Mouse (Mus musculus): ENCODE data around the gene Ttc29. TPM values are rescaled to one million over a fixed set of nuclear protein-coding genes. Genes with fewer than 3 reads are reported as not detected.

Gene Ttc29
- 1.4 and 2.4 TPM in 2 replicates for total RNA-seq (2012; rRNA removed)

DNA sequence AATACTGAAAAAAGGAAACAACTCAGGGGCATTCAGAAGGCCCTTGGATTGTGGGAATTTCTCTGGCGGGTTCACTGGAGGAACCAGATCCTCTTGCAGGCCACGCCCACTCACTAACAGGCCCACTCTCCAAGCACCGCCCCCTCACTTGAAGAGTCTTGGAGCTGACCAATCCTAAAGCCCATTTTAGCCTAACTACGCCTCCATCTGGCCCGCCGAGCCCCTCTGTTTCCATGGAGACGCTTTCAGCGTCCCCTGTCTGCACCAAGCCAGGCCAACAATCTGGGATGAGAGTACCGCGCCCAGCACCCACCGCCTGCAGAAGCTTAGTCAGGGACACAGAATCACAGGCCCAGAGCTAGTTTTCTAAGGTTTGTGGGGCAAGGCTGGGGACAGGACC lies at the start of gene Ttc29:
Gene Ttc29 (plus strand): TSS at position 224 of the 400 bp plus-strand sequence.
- DNase-seq (ENCODE audit: low read depth, low spot score), result peak; percentile 97
- H3K36me3 ChIP-seq (ENCODE audit: control insufficient read depth, insufficient read depth, low read length, poor library complexity, severe bottlenecking), result no peaks in the 10 kb centered on the region
- no peak within 1 kb of the TSS for H3K9ac ChIP-seq (ENCODE audit: insufficient read depth, low read depth, low read length, poor library complexity, severe bottlenecking)
- no peaks in the 10 kb centered on the region for H3K4me1 ChIP-seq (ENCODE audit: control insufficient read depth in 2 of 2, insufficient read depth in 2 of 2, low read length in 2 of 2, poor library complexity in 1 of 2)
- no peaks in the 10 kb centered on the region for H3K9me3 ChIP-seq (ENCODE audit: control insufficient read depth, insufficient read depth, low read depth, low read length)
- TF ChIP-seq HCFC1 (IDR thresholded peaks at IDR 0.05; ENCODE audit: borderline replicate concordance, insufficient read depth, low read length) (no peak), MAFK (IDR thresholded peaks at IDR 0.05; ENCODE audit: insufficient read depth, low read depth, low read length) (no peak), ZNF384 (IDR thresholded peaks at IDR 0.05; ENCODE audit: low read depth, low read length) (no peak), CHD2 (IDR thresholded peaks at IDR 0.05; ENCODE audit: low read depth, low read length) (no peak), ZC3H11A (IDR thresholded peaks at IDR 0.05; ENCODE audit: borderline replicate concordance, low read depth, low read length) (no peak)
- in situ Hi-C loops (cut with MboI; ENCODE audit: low sequenced_read_pairs in 2 of 2, unreplicated experiment in 2 of 2), result no loop called here
- no peak within 1 kb of the TSS for H3K27ac ChIP-seq (ENCODE audit: insufficient read depth, low read depth, low read length, poor library complexity, severe bottlenecking)
- H3K4me3 ChIP-seq (ENCODE audit: insufficient read depth in 1 of 2, low read depth in 1 of 2, low read length in 2 of 2, poor library complexity in 1 of 2, severe bottlenecking in 1 of 2), result no peak within 1 kb of the TSS; a peak in 1 of 4 replicates

DNA sequence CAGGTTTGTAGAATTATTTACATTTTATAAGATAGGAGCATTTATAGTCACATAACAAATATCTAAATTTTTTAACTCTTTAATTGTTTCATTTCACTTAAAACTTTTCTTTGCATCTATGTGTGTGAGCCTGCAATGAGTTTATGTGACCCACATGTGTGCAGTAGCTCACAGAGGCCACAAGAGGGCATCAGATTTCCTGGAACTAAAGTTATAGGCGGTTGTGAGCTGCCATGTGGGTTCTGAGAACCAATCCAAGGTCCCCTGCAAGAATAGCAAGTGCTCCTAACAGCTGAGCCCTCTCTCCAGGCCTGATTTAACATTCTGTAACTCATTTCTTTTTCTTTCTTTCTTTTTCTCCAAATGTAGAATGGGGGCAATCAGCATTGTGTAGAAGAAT lies 41.7 kb upstream of the Ttc29 start:
- Histone ChIP-seq H3K4me1 (ENCODE audit: control insufficient read depth in 2 of 2, insufficient read depth in 2 of 2, low read length in 2 of 2, poor library complexity in 1 of 2) (no peaks in the 10 kb centered on the region), H3K9me3 (ENCODE audit: control insufficient read depth, insufficient read depth, low read depth, low read length) (no peaks in the 10 kb centered on the region), H3K36me3 (ENCODE audit: control insufficient read depth, insufficient read depth, low read length, poor library complexity, severe bottlenecking) (no peaks in the 10 kb centered on the region), H3K27ac (ENCODE audit: insufficient read depth, low read depth, low read length, poor library complexity, severe bottlenecking) (no peak overlapping the region), H3K9ac (ENCODE audit: insufficient read depth, low read depth, low read length, poor library complexity, severe bottlenecking) (no peak overlapping the region), H3K4me3 (ENCODE audit: insufficient read depth in 1 of 2, low read depth in 1 of 2, low read length in 2 of 2, poor library complexity in 1 of 2, severe bottlenecking in 1 of 2) (no peak overlapping the region)
- TF ChIP-seq MAFK (IDR thresholded peaks at IDR 0.05; ENCODE audit: insufficient read depth, low read depth, low read length), result no peak
- DNase-seq (ENCODE audit: low read depth, low spot score), result no peak
- in situ Hi-C loops (cut with MboI; ENCODE audit: low sequenced_read_pairs in 2 of 2, unreplicated experiment in 2 of 2), result no loop called here

- in situ Hi-C loops (cut with MboI; ENCODE audit: low sequenced_read_pairs in 2 of 2, unreplicated experiment in 2 of 2), result no loop called here
- Histone ChIP-seq H3K36me3 (ENCODE audit: control insufficient read depth, insufficient read depth, low read length, poor library complexity, severe bottlenecking) (no peaks in the 10 kb centered on the region), H3K9me3 (ENCODE audit: control insufficient read depth, insufficient read depth, low read depth, low read length) (no peaks in the 10 kb centered on the region), H3K9ac (ENCODE audit: insufficient read depth, low read depth, low read length, poor library complexity, severe bottlenecking) (no peak overlapping the region), H3K4me3 (ENCODE audit: insufficient read depth in 1 of 2, low read depth in 1 of 2, low read length in 2 of 2, poor library complexity in 1 of 2, severe bottlenecking in 1 of 2) (no peak overlapping the region), H3K27ac (ENCODE audit: insufficient read depth, low read depth, low read length, poor library complexity, severe bottlenecking) (no peak overlapping the region), H3K4me1 (ENCODE audit: control insufficient read depth in 2 of 2, insufficient read depth in 2 of 2, low read length in 2 of 2, poor library complexity in 1 of 2) (no peaks in the 10 kb centered on the region)
- DNase-seq (ENCODE audit: low read depth, low spot score), result no peak
- TF ChIP-seq MAFK (IDR thresholded peaks at IDR 0.05; ENCODE audit: insufficient read depth, low read depth, low read length) (no peak), ZC3H11A (IDR thresholded peaks at IDR 0.05; ENCODE audit: borderline replicate concordance, low read depth, low read length) (no peak), HCFC1 (IDR thresholded peaks at IDR 0.05; ENCODE audit: borderline replicate concordance, insufficient read depth, low read length) (no peak), CHD2 (IDR thresholded peaks at IDR 0.05; ENCODE audit: low read depth, low read length) (no peak), ZNF384 (IDR thresholded peaks at IDR 0.05; ENCODE audit: low read depth, low read length) (no peak)
Measured at GRCm38 (mm10) chr8:78182654-78183053, 30.4 kb upstream of the Ttc29 start.

GRCm38 (mm10) chr8:78183414-78183813 lies 29.7 kb upstream of the Ttc29 start:
- TF ChIP-seq MAFK (IDR thresholded peaks at IDR 0.05; ENCODE audit: insufficient read depth, low read depth, low read length), result no peak
- no peak for TF ChIP-seq HCFC1 (IDR thresholded peaks at IDR 0.05; ENCODE audit: borderline replicate concordance, insufficient read depth, low read length)
- no peak for TF ChIP-seq CHD2 (IDR thresholded peaks at IDR 0.05; ENCODE audit: low read depth, low read length)
- no peak for TF ChIP-seq ZNF384 (IDR thresholded peaks at IDR 0.05; ENCODE audit: low read depth, low read length)
- TF ChIP-seq ZC3H11A (IDR thresholded peaks at IDR 0.05; ENCODE audit: borderline replicate concordance, low read depth, low read length), result no peak
- H3K27ac ChIP-seq (ENCODE audit: insufficient read depth, low read depth, low read length, poor library complexity, severe bottlenecking), result no peak overlapping the region
- no peaks in the 10 kb centered on the region for H3K9me3 ChIP-seq (ENCODE audit: control insufficient read depth, insufficient read depth, low read depth, low read length)
- DNase-seq (ENCODE audit: low read depth, low spot score), result no peak
- H3K9ac ChIP-seq (ENCODE audit: insufficient read depth, low read depth, low read length, poor library complexity, severe bottlenecking), result no peak overlapping the region
- no peaks in the 10 kb centered on the region for H3K36me3 ChIP-seq (ENCODE audit: control insufficient read depth, insufficient read depth, low read length, poor library complexity, severe bottlenecking)
- H3K4me1 ChIP-seq (ENCODE audit: control insufficient read depth in 2 of 2, insufficient read depth in 2 of 2, low read length in 2 of 2, poor library complexity in 1 of 2), result no peaks in the 10 kb centered on the region
- no peak overlapping the region for H3K4me3 ChIP-seq (ENCODE audit: insufficient read depth in 1 of 2, low read depth in 1 of 2, low read length in 2 of 2, poor library complexity in 1 of 2, severe bottlenecking in 1 of 2)
- in situ Hi-C loops (cut with MboI; ENCODE audit: low sequenced_read_pairs in 2 of 2, unreplicated experiment in 2 of 2), result no loop called here

DNA sequence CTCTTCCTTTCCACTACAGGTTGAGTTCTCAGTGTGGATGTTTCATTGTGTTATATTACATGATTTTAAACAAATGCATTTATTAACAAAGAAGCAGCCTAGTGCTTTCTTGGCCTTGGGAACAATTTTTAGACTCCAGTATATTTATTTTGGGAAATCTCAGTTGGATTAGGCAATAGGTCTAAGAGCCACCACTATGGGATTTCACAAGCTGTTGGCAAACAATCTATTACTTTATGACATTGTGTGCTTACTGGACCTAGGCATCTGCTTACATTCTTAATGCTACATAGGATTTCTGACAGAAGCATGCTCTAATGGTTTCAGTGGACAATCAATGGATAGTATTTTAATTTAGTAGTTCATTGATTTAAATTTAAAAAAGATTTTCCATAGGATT lies 26.0 kb upstream of the Ttc29 start:
- DNase-seq (ENCODE audit: low read depth, low spot score), result no peak
- no peak overlapping the region for H3K4me3 ChIP-seq (ENCODE audit: insufficient read depth in 1 of 2, low read depth in 1 of 2, low read length in 2 of 2, poor library complexity in 1 of 2, severe bottlenecking in 1 of 2)
- no peak overlapping the region for H3K27ac ChIP-seq (ENCODE audit: insufficient read depth, low read depth, low read length, poor library complexity, severe bottlenecking)
- H3K36me3 ChIP-seq (ENCODE audit: control insufficient read depth, insufficient read depth, low read length, poor library complexity, severe bottlenecking), result no peaks in the 10 kb centered on the region
- H3K9ac ChIP-seq (ENCODE audit: insufficient read depth, low read depth, low read length, poor library complexity, severe bottlenecking), result no peak overlapping the region
- H3K9me3 ChIP-seq (ENCODE audit: control insufficient read depth, insufficient read depth, low read depth, low read length), result no peaks in the 10 kb centered on the region
- in situ Hi-C loops (cut with MboI; ENCODE audit: low sequenced_read_pairs in 2 of 2, unreplicated experiment in 2 of 2), result no loop called here
- H3K4me1 ChIP-seq (ENCODE audit: control insufficient read depth in 2 of 2, insufficient read depth in 2 of 2, low read length in 2 of 2, poor library complexity in 1 of 2), result no peaks in the 10 kb centered on the region
- no peak for TF ChIP-seq ZC3H11A (IDR thresholded peaks at IDR 0.05; ENCODE audit: borderline replicate concordance, low read depth, low read length)
- no peak for TF ChIP-seq ZNF384 (IDR thresholded peaks at IDR 0.05; ENCODE audit: low read depth, low read length)
- TF ChIP-seq CHD2 (IDR thresholded peaks at IDR 0.05; ENCODE audit: low read depth, low read length), result no peak
- TF ChIP-seq HCFC1 (IDR thresholded peaks at IDR 0.05; ENCODE audit: borderline replicate concordance, insufficient read depth, low read length), result no peak
- no peak for TF ChIP-seq MAFK (IDR thresholded peaks at IDR 0.05; ENCODE audit: insufficient read depth, low read depth, low read length)
